Mouse (Mus musculus) left cerebral cortex, adult 9 months (tissue): Measurements from ENCODE around the gene Gm10972.
"Not testable (repeated sequence)": the region's sequence is repeated elsewhere in the genome, so short reads cannot be mapped to it uniquely, and the experiment has no call there.

ENCODE experiments used
- DNase-seq, 2 experiments: peaks; one replicate each; pipeline ENCODE4 v3.0.0; 2022; ENCODE audit warnings: low spot score in 2 of 2

Gm10972 gene

DNA sequence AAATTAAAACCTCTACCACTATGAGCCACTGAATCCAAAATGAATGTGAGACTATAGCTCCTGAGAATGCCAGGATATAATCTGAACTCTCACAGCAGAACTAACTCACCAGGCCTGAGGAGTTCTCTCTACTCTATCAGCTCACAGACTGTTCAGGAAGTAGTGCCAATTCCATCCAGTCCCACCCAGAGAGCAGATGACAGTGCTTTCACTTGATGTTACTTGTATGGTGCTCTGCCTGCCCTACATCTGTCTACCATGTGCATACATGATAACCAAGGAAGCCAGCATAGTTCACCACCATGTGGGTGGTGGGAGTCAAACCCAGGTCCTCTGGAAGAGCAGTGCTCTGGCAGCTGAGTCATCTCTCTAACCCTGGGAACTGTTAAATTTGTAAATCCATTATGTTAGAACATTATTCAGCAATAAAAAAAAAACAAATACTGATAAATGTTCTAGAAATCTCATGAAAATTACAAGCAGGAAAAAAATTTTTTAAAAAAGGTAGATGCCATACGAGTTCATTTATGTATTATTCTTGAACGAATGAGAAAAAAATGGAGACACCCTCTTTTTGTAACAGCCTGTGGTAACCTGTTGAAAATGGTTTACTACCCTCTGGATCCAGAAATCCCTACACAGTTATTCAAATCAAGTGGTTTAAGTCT is at the start of gene Gm10972:
Gm10972 (plus strand) TSS at position 618 of the 668 bp plus-strand sequence.
- not testable (repeated sequence) for DNase-seq

DNA sequence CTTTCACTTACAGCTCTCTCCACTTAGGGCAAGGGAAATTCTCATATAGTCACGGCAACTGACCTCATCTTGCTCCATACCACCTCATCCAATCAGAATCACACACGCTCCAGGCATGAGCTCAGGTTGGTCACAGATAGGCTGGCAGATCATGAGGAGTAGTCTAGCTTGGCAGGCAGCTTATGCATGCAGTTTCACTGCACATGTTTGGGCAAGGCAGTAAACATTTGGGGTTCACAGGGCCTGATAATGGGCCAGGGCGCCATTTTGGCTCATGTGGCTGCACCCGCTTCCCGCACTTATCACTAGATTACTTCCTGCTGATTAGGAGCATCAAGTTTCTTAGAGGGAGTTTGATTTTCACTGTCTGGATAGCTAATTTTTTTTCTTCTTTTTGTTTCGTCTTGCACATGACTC is 47.0 kb upstream of the Gm10972 start:
- DNase-seq, result no peak

GRCm38 (mm10) chr3:94597224-94597779 is 45.6 kb upstream of the Gm10972 start:
- no peak for DNase-seq

- DNase-seq, result peak in 1 of 2 experiments; percentile 33
Measured at GRCm38 (mm10) chr3:94601959-94602358, 41.0 kb upstream of the Gm10972 start.

GRCm38 (mm10) chr3:94609621-94610020 is 33.3 kb upstream of the Gm10972 start:
- no peak for DNase-seq

DNA sequence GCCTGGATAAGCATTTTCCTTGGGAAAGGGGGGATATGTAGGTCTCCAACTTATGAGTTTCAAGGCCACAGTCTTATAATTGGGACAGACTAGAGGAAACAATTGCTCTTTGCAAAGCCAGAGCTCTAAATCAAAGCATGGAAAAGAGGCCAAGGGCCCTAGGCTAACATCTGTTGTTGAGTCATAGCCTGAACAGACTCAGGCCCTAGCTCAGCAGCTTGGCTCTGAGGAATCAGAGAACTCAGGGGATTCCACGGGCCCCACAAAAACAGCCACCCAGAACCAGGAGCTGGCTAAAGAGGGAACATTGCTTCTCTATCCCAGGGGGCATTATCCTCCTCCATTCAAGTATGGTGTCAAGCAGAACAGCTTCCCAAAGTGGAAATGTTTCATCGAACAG is 32.3 kb upstream of the Gm10972 start:
- no peak for DNase-seq

DNA sequence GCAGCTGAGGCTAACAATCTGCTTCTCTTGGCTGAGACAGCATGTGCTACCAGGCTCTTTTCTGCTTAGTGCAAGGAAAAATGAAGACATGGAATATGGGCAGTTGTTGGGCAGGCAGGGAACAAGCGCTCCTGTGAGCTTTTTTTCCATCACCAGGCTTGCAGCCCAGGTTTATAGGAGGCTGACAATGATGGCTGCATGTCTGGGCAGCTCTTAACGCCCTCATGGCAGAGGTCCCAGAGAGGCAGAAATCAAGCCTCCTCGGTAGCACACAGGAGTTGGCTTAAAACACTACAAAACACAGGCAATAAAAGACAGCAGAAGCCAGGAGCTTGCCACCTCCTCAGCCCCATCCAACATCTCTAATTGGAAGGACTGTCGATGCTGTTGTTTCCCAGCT is 31.6 kb upstream of the Gm10972 start:
- peak in 1 of 2 experiments; percentile 13 for DNase-seq

- DNase-seq, result no peak
Measured at GRCm38 (mm10) chr3:94611834-94612233, 31.1 kb upstream of the Gm10972 start.

- DNase-seq, result no peak
Measured at GRCm38 (mm10) chr3:94612274-94612673, 30.6 kb upstream of the Gm10972 start.

DNA sequence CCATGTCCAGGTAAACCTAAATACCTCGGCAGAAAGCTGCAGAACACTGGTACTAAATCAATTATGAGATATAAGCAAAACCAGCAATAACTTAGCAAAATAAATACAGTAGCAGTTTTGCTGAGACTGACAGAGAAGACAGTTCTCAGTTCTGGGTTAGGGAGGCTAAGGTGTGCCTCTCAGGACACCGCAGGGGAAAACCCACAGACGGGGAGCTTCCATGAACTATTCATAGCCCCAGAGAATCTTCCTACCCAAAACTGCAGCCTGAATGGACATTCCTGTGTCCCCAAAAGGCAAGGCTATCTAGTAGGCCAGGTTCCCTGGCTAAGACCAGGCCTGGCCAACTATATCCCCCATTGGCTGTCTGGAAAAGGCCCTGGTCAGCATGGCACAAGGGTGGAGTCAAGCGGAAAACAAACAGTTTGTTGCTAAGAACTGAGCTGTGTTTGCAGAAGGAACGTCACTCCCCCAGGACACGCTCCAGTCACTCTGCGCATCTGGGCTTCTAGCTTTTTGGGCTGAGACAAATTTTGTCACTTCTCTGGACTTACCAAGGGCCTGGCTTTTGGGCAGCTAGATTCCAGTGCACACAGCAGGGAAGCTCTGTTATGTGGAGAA is 29.5 kb upstream of the Gm10972 start:
- no peak for DNase-seq

DNA sequence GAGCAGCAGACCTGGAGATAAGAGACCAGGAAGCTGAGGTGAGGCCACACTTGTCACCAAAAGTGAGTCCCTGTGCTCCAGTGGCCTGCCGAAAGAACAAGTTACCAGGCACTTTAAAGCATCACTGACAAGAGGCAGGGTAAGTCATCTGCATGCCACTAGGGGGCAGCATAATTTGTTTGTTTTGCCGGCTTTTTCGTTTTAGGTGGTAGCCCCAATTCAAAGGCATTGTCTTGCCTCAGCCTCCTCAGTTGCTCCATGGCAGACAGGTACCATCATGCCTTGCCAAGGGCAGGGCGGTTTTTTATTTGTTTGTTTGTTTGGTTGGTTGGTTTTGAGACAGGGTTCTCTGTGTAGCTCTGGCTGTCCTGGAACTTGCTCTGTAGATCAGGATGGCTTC is 26.2 kb upstream of the Gm10972 start:
- DNase-seq, result peak in 1 of 2 experiments; percentile 27

- no peak for DNase-seq
Measured at GRCm38 (mm10) chr3:94621740-94622507, 21.0 kb upstream of the Gm10972 start.

DNA sequence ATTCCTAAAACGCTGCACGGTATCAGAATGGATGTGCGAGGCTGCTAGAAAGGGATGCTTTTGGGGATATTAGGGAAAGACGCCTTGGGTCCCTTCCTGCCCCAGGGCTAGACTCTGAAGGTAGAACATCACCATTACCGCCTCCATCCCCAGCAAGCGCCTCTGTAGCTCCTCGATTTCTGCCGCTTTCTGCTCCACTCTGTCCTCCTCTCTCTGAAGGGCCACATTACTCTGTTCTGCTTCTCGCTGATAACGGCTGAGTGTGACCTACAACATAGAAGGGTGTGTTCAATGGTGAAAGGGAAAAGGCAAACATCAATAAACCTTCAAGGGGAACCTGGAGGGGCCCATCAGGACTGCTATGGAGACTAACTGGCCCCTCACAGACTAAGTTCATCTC is 20.4 kb upstream of the Gm10972 start:
- DNase-seq, result no peak

DNA sequence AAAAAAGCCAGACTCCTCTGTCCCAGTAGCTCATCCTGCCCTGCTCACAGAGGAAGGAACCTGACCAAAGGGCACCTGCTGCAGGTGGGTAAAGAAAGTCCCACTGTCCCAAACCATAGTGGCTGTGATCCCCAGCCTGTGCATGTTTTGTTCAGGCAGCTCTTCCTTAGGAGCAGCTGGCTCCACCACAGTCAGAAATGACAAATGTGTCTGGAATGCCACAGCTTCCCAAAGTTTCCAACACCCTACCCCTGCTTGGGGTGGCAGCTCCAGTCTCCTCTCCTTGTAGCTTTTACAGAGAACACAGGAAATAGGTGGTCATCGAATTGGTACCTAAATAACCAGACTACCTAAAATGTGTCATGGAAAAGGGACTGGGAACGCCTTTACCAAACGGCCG is 18.6 kb upstream of the Gm10972 start:
- no peak for DNase-seq

- no peak for DNase-seq
Measured at GRCm38 (mm10) chr3:94628712-94629111, 14.2 kb upstream of the Gm10972 start.

GRCm38 (mm10) chr3:94629876-94630275 is 13.0 kb upstream of the Gm10972 start:
- DNase-seq, result no peak

GRCm38 (mm10) chr3:94648755-94649590 is 6.1 kb downstream of the Gm10972 start:
- DNase-seq, result peak in 1 of 2 experiments; percentile 9

- DNase-seq, result no peak
Measured at GRCm38 (mm10) chr3:94650409-94650808, 7.5 kb downstream of the Gm10972 start.

GRCm38 (mm10) chr3:94653967-94654366 is 11.1 kb downstream of the Gm10972 start:
- DNase-seq, result not testable (repeated sequence)

- DNase-seq, result not testable (repeated sequence)
Measured at GRCm38 (mm10) chr3:94657852-94658739, 15.2 kb downstream of the Gm10972 start.
